Mouse (Mus musculus): ENCODE data around the gene Kctd8.

The Kctd8 gene

DNA sequence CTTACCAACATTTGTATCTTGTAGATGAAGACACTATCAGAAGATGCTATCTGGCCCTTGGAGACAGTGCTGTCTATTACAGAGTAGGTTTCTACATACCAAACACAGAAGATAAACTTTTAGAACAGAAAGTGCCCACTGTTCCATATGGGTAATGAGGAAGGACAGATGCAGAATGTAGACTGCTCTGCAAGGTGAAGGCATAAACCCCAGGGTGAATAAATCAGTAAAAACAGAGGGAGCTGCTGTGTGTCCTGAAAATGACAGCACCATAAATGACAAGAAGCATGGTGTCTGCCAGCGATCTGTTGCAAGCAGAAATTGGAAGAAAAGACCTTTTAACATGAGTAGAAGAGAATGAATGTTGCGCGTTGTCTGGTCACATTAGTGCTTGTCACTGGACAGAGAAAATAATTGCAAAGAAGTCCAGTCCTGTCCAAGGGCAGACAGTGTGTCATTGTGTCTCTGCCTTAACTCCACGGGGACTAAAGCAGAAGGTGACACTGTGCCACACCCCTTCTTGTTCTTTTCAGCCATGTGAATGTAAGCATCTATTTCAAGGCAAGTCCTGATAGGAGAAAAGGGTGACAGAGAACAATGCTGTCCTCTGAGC, 181.5 kb downstream of the Kctd8 start:
- DNase-seq (ENCODE audit: low read depth): no peak

DNA sequence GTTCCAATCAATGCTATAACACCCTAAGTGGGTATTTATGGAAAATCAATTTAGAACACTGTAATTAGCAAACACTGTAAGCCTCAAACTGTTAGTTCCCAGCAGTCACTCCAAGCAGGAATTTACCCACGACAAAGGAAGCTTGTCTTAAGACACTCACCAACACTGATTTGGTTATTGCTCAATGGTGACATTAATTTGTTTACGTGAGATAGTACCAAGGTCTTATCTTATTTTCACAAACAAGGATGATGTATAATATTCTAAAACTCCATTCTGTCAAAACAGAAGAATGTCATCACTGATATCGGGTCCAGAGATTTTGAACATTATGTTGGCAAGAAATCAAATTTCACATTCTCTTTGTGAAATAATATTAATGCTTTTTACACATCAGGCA, 185.0 kb downstream of the Kctd8 start:
- no peak for DNase-seq (ENCODE audit: low read depth)

DNA sequence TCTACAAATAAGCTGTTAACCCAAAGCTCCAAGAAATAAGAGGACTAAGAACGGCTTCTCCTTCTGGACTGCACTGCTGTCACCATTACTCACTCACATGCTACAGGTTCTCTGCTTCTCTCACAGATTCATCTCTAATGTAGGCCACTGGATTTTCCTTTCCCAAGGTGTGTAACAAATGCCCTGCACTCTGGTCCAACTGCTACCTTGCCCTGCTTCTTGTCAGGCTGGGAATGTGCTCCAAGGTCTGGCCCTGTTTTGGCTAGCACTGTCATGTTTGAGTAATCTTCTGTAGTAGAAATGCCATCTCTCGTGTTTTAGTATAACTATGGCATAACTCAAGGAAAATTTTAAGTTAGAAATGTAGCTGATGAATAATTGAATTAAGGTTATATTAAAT, 195.7 kb downstream of the Kctd8 start:
- no peak for DNase-seq (ENCODE audit: low read depth)

DNA sequence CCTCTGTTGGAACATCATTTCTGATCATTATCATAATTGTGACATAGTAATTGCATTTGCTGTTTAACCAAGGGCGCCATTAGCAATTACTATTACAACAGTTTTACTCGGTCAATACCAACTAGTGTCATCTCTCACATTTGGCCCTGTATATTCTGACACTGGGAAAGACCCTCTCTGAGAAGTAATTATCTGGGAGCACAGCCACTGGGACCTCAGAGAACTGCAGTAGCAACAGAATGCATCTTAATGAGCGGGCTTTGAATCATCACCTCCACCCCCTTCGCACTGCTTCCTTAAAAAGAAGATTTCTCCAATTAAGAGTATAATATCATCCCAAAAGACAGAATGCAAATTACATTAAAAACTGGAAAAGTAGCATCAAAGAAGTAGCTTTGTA, 200.4 kb downstream of the Kctd8 start:
- no peak for DNase-seq (ENCODE audit: low read depth)

DNA sequence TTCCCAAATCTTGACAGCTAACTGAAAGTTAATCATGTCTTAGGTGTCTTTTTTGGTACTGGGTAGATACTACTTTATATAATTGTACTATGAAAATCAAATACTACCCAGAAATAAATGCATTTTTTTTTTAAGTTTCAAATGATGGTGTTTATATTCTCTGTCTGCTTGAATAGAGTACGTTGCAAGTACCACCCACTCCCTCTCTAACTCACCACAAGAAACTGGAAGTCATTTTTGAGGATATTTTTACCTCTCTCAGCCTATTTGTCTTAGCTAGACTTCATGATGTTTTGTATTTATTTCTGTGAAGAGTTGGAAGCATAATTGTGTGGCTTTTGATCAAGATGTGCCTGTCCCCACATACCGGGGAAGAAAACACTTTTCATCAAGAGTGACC, 232.8 kb downstream of the Kctd8 start:
- DNase-seq (ENCODE audit: low read depth): no peak

DNA sequence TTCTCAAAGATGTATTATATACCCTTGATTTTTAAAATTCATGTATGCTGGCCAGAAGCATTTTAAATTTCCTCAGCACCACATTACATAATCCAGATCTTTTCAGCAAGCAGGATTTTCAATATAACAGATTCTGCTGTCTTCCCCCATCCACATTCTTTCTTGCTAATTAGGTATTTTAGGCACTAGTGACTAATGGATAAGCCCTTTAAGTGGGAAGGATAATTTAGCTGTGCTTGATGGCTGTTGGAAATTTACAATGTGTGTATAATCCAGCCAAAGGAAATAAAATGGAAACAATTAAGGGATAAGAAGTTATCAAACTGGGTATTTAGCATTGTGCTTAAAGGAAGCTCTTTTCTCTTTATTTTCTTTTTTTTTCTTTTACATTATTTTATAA, 252.6 kb downstream of the Kctd8 start:
- no peak for DNase-seq (ENCODE audit: low read depth)

All from naive thymus-derived CD4-positive, alpha-beta T cell, adult 2 months (primary cell).